Mouse (Mus musculus) heart, postnatal 4 days (tissue): ENCODE results near the gene Adprhl1. TPM values are rescaled to one million over a fixed set of nuclear protein-coding genes. Genes with fewer than 3 reads are reported as not detected.
A peak's percentile ranks its signal among the peaks of the same experiment; 100 is the strongest.

Source experiments
- DNase-seq: peaks from one replicate; pipeline ENCODE4 v3.0.0; 2021
- total RNA-seq, 2 experiments: library from RNA; stranded (reverse); gene quantifications; 2 replicates each; pipeline ENCODE4 v1.2.3; 2021

Gene Adprhl1
- total RNA-seq = 100 to 1,000 TPM; 376 to 389 TPM

DNA sequence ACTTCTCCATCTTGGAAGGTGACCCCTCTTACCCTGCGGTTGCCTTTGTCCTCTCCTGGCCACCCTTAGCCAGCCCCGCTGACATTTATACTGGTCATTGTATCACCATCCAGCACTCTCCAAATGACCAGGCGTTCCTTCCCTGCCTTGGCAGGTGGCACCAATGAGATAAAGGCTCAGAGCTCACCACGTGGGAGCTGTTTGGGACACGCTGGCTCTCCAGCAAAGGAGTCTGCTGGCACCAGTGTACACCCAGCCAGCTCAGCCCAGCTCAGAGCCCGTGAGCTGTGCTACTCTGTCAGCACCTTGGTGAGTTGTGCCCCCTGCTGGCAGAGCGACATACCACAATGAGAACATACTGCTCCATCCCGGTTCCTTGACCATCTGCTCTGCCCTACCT lies at the start of gene Adprhl1:
TSS of gene Adprhl1 (minus strand) at position 144 of the 400 bp plus-strand sequence.
- DNase-seq = peak; percentile 91

GRCm38 (mm10) chr8:13301036-13301435 lies 47.1 kb upstream of the Adprhl1 start:
- DNase-seq = no peak

DNA sequence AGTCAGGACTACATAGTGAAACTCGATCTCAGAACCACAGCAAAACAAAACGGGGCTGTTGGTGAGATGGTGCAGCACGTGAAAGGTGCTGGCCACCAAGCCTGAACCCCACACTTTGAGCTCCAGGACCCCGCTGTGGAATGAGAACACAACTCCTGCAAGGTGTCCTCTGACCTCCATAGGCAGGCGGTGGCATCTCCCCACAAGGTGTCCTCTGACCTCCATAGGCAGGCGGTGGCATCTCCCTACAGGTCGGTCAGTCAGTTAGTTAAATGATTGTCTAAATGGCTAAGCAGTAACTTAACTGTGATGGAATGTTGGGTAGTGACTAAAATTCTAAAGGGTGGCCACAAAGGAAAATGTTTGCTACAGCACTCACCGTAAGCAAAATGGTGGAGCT lies 45.6 kb upstream of the Adprhl1 start:
- no peak for DNase-seq

DNA sequence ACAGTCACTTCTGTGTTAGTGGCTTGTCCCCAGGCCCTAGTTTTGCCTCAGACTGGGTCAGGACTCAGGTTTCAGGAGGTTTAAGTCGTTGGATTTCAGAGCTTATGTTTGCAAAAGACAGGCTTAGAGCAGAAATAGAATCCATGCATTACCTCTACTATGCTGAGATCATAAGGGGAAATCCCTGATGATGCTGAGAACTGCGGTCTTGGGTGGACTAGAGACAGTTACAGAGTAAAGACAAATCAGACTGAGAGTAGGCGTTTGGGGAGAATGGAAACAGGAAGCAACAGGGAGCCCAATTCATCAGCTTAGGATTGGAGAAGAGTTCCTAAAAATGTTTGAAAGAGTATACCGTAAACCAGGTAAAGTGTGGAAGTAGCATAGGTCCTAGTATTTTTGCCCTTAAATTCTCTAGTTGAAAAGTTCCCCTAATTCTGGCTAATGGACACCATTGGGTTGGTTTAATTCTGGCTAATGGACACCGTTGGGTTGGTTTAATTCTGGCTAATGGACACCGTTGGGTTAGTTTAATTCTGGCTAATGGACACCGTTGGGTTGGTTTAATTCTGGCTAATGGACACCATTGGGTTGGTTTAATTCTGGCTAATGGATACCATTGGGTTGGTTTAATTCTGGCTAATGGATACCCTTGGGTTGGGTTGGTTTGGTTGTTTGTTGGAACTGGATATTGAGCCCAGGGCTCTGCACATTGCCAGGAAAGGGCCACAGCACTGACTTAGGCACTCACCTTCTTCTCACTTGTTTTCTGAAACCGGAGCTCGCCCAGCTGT lies 39.9 kb upstream of the Adprhl1 start:
- no peak for DNase-seq

DNA sequence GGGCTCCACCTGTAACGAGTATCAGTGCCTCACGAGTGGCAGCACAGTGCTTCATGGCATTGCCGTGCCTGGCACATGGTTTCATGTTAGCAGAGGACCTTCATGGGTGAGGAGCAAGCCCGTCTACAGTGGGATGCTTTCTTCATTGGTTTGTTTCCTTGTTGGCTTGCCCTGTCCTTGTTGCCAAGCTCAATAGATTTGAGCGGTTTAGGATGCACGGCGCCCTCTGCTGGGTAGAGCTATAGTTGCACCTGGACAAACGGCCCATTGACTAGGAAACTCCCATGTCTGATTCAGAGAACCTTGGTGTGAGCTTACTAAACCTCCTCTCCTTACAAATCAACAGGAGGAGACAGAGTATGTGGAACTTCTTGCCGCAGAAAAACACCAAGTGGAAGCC lies 38.4 kb upstream of the Adprhl1 start:
- peak; percentile 84 for DNase-seq

DNA sequence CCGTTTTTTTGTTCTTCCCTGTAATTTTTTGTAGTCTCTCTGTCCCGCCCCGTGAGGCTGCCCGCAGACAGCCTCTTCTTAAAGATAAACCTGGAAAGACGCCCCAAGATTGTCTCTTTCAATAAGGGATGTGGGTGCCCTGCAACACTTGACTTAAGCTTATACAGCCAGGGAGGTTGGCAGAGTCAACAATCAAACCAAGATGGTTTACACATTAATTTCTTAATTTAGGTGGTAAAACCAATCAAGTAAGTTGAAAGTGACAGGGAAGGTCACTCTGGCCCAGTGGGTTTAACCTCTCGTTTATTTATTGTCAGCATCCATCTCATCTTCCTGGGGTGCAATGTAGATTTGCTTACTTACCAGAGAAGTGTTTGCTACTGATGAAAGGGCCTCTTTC lies 34.7 kb upstream of the Adprhl1 start:
- DNase-seq = no peak

DNA sequence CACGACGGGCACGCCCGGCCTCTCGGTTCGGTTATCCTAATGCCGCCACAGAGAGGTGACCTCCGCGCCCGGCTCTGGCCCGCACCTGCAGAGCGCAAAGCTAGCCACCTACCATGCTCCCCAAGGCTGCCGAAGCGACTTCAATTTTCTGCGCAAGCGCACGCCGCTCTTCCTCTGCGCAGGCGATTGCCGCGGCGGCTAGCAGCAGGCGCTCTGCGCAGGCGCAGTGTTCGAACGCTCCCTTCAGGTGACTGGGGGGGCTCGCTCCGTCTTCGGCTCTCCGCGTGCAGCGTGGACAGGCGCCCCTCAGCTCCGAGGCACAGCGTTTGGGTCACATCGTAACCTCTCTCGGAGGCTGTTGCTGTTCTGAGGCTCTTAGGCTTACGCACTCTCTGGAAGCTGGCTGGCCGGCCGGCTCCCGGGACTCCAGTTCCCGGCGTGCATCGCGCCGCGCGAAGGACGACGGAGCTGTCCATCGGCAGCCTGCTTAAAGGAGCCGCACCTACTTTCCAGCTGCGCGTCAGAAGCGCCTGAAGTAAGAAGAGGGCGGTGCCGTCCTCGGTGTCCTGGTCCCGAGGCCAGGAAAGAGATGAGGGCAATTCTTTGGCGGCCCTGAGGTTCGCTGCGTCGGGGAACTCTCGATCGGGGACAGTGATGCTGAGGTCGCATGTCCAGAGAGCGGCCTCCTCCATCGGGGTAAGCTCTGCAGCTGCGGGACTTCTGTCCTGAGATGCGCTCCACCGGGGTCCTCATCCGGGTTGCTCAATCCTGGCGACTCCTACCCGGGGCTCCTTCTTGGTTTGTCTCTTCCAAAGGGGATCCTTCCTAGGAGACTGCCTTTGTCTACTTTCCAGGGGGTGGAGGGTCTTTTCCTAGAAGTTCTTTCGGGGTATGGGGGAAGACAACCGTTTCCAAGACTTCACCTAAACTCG lies 34.0 kb upstream of the Adprhl1 start, which contains the start of the genes Dcun1d2 and Tmco3:
TSS of gene Dcun1d2 (minus strand) at position 440 of the 932 bp plus-strand sequence.
TSS of gene Tmco3 (plus strand) at position 499 of the 932 bp plus-strand sequence.
- DNase-seq = peak; percentile 95

DNA sequence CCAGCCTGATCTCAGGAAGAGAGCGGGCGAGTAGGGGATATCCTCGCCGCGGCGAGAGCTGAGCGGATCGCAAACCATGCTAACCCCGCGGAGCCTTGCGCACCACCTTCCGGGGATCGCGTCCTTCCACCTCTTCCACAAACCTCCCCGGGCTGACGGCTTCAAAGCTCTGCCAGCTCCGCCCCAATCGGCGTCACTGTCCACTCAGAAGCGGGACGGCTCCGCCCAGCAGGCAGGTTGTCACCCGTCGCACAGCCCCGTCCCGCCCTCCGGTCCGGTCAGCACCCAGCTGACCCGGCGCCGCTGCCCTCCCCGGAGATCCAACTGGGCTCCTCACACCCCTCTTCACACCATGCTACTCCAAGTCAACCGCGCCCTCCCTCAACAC lies 33.3 kb upstream of the Adprhl1 start:
- DNase-seq = peak; percentile 90

- DNase-seq = no peak
These were observed 29.2 kb upstream of the Adprhl1 start for GRCm38 (mm10) chr8:13283200-13283599.

DNA sequence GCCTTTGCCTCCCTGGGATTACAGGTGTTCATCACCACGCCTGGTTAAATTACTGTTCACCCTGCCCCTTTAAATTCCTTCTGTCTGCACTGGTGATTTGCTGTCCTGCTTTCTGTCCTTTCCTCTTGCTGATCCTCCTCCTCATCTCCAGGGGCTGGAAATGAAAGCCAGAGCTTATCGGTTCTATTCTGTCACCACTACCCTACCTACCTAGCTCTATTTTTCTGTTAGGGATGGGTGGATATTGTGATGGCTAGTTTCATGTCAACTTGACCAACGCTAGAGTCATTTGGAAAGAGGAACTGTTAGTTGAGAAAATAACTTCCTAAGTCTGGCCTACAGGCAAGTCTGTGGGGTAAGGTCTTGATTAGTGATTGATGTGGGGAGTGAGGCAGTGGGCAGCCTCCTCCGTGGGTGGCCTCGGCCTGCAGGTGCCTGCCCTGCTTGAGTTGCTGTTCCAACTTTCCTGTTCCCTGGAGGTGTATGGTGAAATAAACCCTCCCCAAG lies 23.0 kb upstream of the Adprhl1 start:
- DNase-seq = no peak

DNA sequence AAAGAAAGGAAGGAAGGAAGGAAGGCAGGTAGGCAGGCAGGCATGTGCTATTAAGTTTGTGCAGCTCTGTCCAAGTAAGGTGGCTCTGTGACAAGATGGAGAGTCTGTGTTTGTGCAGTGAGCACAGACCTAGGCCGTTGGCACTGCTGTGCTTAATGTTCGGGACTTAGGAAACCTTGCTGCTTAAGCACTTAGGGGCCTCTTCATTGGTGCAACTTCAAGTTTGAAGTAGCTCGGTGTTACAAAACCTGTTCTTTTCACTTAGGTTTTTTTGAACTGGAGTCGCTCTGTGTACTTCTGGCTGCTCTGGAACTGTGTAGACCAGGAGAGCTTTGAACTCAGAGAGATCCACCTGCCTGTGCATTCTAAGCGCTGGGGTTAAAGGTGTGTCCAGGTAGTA lies 18.9 kb upstream of the Adprhl1 start:
- no peak for DNase-seq

DNA sequence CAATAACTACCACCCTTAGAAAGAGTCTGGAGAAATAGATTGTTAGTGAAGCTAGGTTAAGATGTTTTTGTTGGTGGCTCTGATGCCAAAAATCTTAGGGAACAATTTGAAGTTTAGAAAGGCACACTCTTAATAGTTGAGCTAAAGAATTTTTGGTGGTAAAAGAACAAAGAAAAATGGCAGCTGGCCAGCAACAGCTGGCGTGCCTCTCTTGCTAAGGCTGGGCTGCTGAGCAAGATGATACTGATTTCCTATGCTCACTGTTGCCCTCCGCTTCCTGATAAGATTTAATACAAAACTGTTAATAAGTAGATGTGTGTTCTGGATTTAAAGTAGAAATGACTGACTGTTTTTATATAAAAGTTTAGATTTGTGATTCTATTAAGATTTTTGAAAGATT lies 13.6 kb upstream of the Adprhl1 start:
- DNase-seq = no peak

DNA sequence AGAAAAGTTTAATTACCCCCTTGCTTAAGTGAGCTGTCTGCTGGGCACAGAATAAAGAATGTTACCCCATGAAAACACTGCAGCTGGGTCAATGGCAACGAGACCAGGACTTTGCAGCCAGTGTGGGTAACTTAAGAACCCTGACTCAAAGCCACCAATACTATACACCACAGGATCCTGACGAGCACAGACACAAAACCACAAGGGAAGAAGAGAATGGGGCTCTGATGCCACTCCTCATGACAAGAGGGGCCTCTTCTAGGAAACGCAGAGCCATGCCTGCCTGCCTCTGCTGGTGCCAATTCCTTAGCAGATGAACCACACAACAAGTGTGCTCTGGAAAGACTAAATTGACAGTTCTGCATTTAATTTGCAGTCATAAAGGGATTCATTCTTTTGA lies 9.4 kb upstream of the Adprhl1 start:
- no peak for DNase-seq

GRCm38 (mm10) chr8:13253413-13253812 lies 549 bp downstream of the Adprhl1 start:
- DNase-seq = peak; percentile 21

GRCm38 (mm10) chr8:13252837-13253236 lies 1.1 kb downstream of the Adprhl1 start:
- peak; percentile 70 for DNase-seq

- no peak for DNase-seq
These were observed 9.6 kb downstream of the Adprhl1 start for GRCm38 (mm10) chr8:13244343-13244880.

GRCm38 (mm10) chr8:13242985-13243870 lies 10.7 kb downstream of the Adprhl1 start:
- no peak for DNase-seq

DNA sequence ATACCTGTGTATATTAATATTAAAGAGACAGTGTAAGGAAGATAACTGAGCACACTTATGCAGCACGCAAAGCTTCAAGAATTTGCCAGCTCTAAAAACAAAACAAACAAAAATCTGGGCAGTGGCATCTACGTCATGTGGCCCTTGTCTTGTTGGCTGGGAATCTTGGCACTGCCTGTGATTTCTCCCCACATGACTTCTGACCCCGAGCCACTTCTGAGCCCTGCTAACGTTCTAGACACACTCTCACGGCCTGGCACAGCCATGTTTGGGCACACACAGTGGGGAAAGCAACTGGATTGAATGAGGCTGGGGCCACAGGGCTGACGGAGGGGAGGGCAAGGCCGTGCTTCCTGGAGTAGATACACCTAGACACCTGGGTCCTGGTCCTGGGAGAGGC lies 13.3 kb downstream of the Adprhl1 start:
- DNase-seq = peak; percentile 67

DNA sequence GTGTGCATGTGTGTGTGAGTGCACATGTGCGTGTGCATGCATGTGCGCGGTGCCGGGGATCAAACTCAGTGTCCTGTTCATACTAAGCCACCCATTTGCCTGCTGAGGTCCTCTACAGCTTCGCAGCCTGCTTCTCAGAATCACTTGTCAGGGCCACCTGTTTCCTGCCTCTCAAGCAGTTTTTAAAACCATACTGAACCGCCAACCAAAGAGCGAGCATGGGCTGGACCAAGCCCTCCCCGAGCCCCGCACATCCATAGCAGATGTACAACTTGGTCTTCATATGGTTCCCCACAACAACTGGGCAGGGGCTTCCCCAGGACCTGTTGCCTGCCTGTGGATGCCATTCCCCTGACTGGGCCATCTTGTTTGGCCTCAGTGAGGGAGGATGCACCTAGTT lies 13.9 kb downstream of the Adprhl1 start:
- DNase-seq = no peak

DNA sequence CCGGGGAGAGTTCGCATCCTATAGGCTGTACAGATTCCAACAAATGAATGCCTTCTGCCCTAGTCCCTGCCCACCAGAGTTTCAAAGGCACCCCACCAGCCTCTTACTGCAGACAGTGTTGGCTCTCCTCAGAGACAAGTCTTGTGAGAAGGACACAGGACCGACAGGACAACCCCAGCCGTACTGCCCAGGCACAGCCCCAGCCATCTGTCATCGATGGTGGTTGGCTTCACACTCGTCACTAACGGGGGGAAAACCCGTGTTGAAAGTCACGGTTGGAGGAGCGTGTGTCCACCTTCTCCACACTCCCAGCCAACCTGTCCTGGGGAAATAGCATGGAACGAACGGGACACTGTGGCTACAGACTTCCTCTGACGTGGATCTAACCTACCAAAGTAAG lies 19.2 kb downstream of the Adprhl1 start:
- no peak for DNase-seq

- no peak for DNase-seq
These were observed 23.5 kb downstream of the Adprhl1 start for GRCm38 (mm10) chr8:13230471-13230870.

DNA sequence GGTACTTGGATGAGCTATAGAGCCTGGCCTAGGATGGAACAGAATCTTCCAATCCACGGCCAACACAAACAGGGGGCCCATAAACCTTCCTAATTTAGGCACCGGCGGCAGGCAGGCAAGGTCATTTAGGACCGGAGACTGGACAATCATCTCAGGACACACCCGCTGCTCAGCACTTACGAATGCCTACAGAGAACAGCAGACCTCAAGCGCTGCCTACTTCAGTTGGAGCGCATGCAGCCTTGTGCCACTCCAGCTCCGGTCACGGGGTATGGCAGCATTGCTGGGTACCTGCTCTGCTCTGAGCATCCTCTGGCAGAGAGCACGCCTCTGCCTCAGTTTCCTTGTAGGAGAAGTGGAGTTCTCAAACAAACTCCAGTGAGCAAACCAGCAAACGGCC lies 24.2 kb downstream of the Adprhl1 start:
- no peak for DNase-seq
